Mouse (Mus musculus): ENCODE measurements around the gene Pdxdc1.
A peak's percentile ranks its signal among the peaks of the same experiment; 100 is the strongest.

The Pdxdc1 gene

GRCm38 (mm10) chr16:13883094-13883774 is 19.7 kb downstream of the Pdxdc1 start:
- DNase-seq (ENCODE audit: low read depth, low spot score): no peak

GRCm38 (mm10) chr16:13875483-13875882 is 27.4 kb downstream of the Pdxdc1 start:
- no peak for DNase-seq (ENCODE audit: low read depth, low spot score)

GRCm38 (mm10) chr16:13867910-13868514 is 34.9 kb downstream of the Pdxdc1 start:
- DNase-seq (ENCODE audit: low read depth, low spot score): peak; percentile 46

GRCm38 (mm10) chr16:13867406-13867805 is 35.5 kb downstream of the Pdxdc1 start:
- DNase-seq (ENCODE audit: low read depth, low spot score): peak; percentile 50

- DNase-seq (ENCODE audit: low read depth, low spot score): no peak
These were observed 36.3 kb downstream of the Pdxdc1 start for GRCm38 (mm10) chr16:13866616-13867015.

GRCm38 (mm10) chr16:13866076-13866475 is 36.9 kb downstream of the Pdxdc1 start:
- no peak for DNase-seq (ENCODE audit: low read depth, low spot score)

GRCm38 (mm10) chr16:13853886-13854285 is 49.0 kb downstream of the Pdxdc1 start:
- DNase-seq (ENCODE audit: low read depth, low spot score): peak; percentile 57

- no peak for DNase-seq (ENCODE audit: low read depth, low spot score)
These were observed 51.5 kb downstream of the Pdxdc1 start for GRCm38 (mm10) chr16:13851446-13851845.

GRCm38 (mm10) chr16:13848310-13848709 is 54.6 kb downstream of the Pdxdc1 start:
- DNase-seq (ENCODE audit: low read depth, low spot score): no peak

- no peak for DNase-seq (ENCODE audit: low read depth, low spot score)
These were observed 56.3 kb downstream of the Pdxdc1 start for GRCm38 (mm10) chr16:13846675-13847074.

- DNase-seq (ENCODE audit: low read depth, low spot score): no peak
These were observed 57.9 kb downstream of the Pdxdc1 start for GRCm38 (mm10) chr16:13845031-13845430.

- DNase-seq (ENCODE audit: low read depth, low spot score): no peak
These were observed 62.0 kb downstream of the Pdxdc1 start for GRCm38 (mm10) chr16:13840956-13841355.

GRCm38 (mm10) chr16:13840056-13840455 is 62.9 kb downstream of the Pdxdc1 start:
- no peak for DNase-seq (ENCODE audit: low read depth, low spot score)

GRCm38 (mm10) chr16:13834382-13834781 is 68.5 kb downstream of the Pdxdc1 start:
- DNase-seq (ENCODE audit: low read depth, low spot score): no peak

- no peak for DNase-seq (ENCODE audit: low read depth, low spot score)
These were observed 71.3 kb downstream of the Pdxdc1 start for GRCm38 (mm10) chr16:13831606-13832005.

GRCm38 (mm10) chr16:13830444-13830843 is 72.5 kb downstream of the Pdxdc1 start:
- peak; percentile 64 for DNase-seq (ENCODE audit: low read depth, low spot score)

- DNase-seq (ENCODE audit: low read depth, low spot score): no peak
These were observed 76.4 kb downstream of the Pdxdc1 start for GRCm38 (mm10) chr16:13826511-13826910.

GRCm38 (mm10) chr16:13825781-13826490 is 77.0 kb downstream of the Pdxdc1 start:
- no peak for DNase-seq (ENCODE audit: low read depth, low spot score)

- DNase-seq (ENCODE audit: low read depth, low spot score): peak; percentile 35
These were observed 82.2 kb downstream of the Pdxdc1 start for GRCm38 (mm10) chr16:13820771-13821170.

- DNase-seq (ENCODE audit: low read depth, low spot score): no peak
These were observed 83.0 kb downstream of the Pdxdc1 start for GRCm38 (mm10) chr16:13819806-13820500.

- no peak for DNase-seq (ENCODE audit: low read depth, low spot score)
These were observed 83.6 kb downstream of the Pdxdc1 start for GRCm38 (mm10) chr16:13819394-13819743.
